Mouse (Mus musculus) lung, embryonic 14.5 days (tissue): ENCODE results near the gene Aco2. TPM values are rescaled to one million over a fixed set of nuclear protein-coding genes. Genes with fewer than 3 reads are reported as not detected.

Source experiments
- ATAC-seq: fragments of 200-750 bp; cut with Nextera tagmentation; 2 replicates; pipeline ENCODE4 v1.8.0; 2017; ENCODE audit warnings: mild to moderate bottlenecking, moderate TSS enrichment, moderate library complexity; ENCODE audit not compliant: insufficient read depth
- DNase-seq: peaks from one replicate; pipeline ENCODE4 v3.0.0-alpha.2; 2015
- H3K27ac ChIP-seq: fragments of 300-500 bp; sonication (generic); 2 replicates; pipeline ENCODE4 v1.5.1; 2014; ENCODE audit warnings: low read depth, mild to moderate bottlenecking, moderate library complexity
- H3K27me3 ChIP-seq: fragments of 300-500 bp; sonication (generic); 2 replicates; pipeline ENCODE4 v1.6.1; 2014; ENCODE audit warnings: low read length, control low read depth; ENCODE audit not compliant: insufficient read depth
- H3K36me3 ChIP-seq: fragments of 300-500 bp; sonication (generic); 2 replicates; pipeline ENCODE4 v1.6.1; 2014; ENCODE audit warnings: control low read depth; ENCODE audit not compliant: insufficient read depth
- H3K4me1 ChIP-seq: fragments of 300-500 bp; sonication (generic); 2 replicates; pipeline ENCODE4 v1.6.1; 2014; ENCODE audit warnings: antibody characterized with exemption, control low read depth; ENCODE audit not compliant: insufficient read depth
- H3K4me2 ChIP-seq: fragments of 300-500 bp; sonication (generic); 2 replicates; pipeline ENCODE4 v1.6.1; 2014; ENCODE audit warnings: mild to moderate bottlenecking
- H3K4me3 ChIP-seq: fragments of 300-500 bp; sonication (generic); 2 replicates; pipeline ENCODE4 v1.5.1; 2014; ENCODE audit warnings: low read depth, low read length
- H3K9ac ChIP-seq: fragments of 300-500 bp; sonication (generic); 2 replicates; pipeline ENCODE4 v1.6.1; 2014
- H3K9me3 ChIP-seq: fragments of 300-500 bp; sonication (generic); 2 replicates; pipeline ENCODE4 v1.6.1; 2016; ENCODE audit warnings: low read depth, low read length, control low read depth
- CTCF ChIP-seq: IDR thresholded peaks from 2 replicates; pipeline ENCODE4 v1.5.1; 2016; ENCODE audit warnings: antibody characterized with exemption, low read depth
- WGBS: fragments of 180-500 bp; shearing (Covaris S2); extraction: QIAGEN DNeasy Blood & Tissue Kit; methylation state at CpG from one replicate; pipeline ENCODE4 v1.1.7; 2014; 5-methylcytosine and 5-hydroxymethylcytosine counted together
- polyA plus RNA-seq: library from polyadenylated mRNA; unstranded; fragments of >200 nt; fragmentation: Nextera tagmentation; extraction: Ambion mirVana; gene quantifications from 2 replicates; pipeline ENCODE4 v1.2.1, GENCODE M21; 2014

Aco2 gene
- polyA plus RNA-seq, 1 experiment from 2014 or later, result 152 TPM

DNA sequence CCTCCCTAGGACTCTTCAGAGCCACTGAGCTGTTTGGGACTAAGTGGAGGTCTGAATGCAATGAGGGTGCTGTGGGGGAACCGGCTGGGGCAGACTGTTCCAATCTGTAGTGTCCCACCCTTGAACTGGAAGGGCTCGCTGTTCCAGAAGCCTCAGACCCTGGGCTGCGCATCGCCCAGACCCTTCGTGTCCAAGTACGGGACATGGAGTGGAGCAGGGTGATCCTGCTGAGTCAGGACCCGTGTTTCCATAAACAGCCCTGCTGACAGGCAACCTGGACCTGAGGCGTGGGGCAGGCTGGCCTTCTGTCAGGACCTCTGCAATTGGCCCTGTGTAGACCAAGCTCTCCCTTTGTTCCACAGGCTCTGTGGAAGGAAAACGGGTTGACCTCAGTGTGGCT, 25.4 kb upstream of the Aco2 start:
- Histone ChIP-seq H3K9ac (no peak overlapping the region), H3K4me2 (no peak overlapping the region)
- 76% methylated on average over 9 of the region's 9 CpGs for WGBS

DNA sequence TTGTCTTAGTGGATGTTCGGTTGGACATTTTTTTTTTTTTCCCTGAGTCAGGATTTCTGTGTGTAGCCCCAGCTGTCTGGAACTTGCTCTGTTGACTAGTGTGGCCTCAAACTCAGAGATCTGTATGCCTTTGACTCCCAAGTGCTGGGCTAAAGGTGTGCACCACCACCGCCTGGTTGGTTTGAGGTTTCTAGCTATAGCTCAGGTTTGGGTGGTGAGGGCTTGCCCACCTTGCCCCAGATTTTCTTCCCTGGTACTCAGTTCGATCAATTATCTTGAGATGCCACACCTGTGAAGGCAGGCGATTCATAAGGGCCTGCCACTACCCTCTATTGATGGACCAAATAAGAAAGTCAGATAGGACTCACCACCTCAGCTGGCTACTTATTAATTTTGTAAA, 24.9 kb upstream of the Aco2 start:
- H3K4me2 ChIP-seq, result no peak overlapping the region

More for the DNA sequence above, 25.4 kb upstream of the Aco2 start:
- no peaks in the 10 kb centered on the region for H3K27me3 ChIP-seq
- no peak overlapping the region for H3K4me3 ChIP-seq
- no peak for DNase-seq
- no peak overlapping the region for H3K27ac ChIP-seq
- H3K36me3 ChIP-seq, result peaks cover 44% of the 10 kb centered on the region
- TF ChIP-seq CTCF, result no peak
- H3K9me3 ChIP-seq, result no peaks in the 10 kb centered on the region
- ATAC-seq, result no peak
- no peaks in the 10 kb centered on the region for H3K4me1 ChIP-seq

DNA sequence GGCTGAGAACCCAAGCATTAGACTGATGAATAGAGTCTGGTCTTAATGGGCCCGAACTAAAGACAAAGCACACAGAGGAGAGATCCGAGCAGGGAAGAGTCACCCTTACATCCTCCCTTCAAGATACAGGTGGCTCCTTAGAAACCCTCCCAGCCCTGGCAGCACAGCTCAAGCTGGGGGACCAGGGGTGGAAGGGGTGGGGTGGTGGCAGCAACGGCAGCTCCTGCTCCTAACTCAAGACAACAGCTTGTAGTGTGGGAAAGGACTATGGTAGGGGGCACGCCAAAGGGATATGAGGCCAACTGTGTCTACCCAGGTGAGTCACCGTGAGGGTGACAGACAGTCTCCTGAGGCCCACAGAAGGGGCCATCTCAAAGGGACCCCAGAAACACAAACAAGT, 24.2 kb upstream of the Aco2 start:
- ATAC-seq (no peak), DNase-seq (no peak)
- H3K4me2 ChIP-seq, result no peak overlapping the region
- TF ChIP-seq CTCF, result no peak
- H3K4me3 ChIP-seq, result no peak overlapping the region
- peaks cover 55% of the 10 kb centered on the region for H3K36me3 ChIP-seq
- no peaks in the 10 kb centered on the region for H3K27me3 ChIP-seq
- H3K9me3 ChIP-seq, result no peaks in the 10 kb centered on the region
- H3K4me1 ChIP-seq, result no peaks in the 10 kb centered on the region
- H3K27ac ChIP-seq, result no peak overlapping the region
- no peak overlapping the region for H3K9ac ChIP-seq
- WGBS, result 87% methylated on average over 5 of the region's 5 CpGs

More for the DNA sequence above, 24.9 kb upstream of the Aco2 start:
- H3K9ac ChIP-seq, result no peak overlapping the region
- no peak overlapping the region for H3K4me3 ChIP-seq
- no peak for TF ChIP-seq CTCF
- H3K36me3 ChIP-seq, result peaks cover 48% of the 10 kb centered on the region
- H3K27me3 ChIP-seq, result no peaks in the 10 kb centered on the region
- no peaks in the 10 kb centered on the region for H3K9me3 ChIP-seq
- no peak overlapping the region for H3K27ac ChIP-seq
- DNase-seq, result no peak
- WGBS, result 87% methylated on average over 4 of the region's 4 CpGs
- no peak for ATAC-seq
- no peaks in the 10 kb centered on the region for H3K4me1 ChIP-seq

DNA sequence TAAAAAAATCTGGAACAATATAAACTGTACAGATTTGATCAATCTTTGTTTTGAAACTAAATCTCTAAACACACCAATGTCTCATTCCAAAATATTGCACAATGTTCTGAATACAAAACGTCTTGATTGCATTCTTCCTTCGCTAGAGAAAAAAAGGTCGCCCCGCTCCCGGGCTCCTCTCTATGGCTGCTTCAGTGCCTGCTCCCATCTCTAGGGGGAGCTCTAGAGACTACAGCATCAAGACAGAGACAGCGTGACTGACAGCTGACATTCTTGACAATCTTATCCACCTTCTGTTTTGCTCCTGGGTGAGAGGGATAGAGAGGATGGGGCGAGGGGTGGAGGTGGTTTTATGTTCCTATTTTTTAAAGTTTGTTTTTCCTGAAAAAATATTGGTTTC, 23.8 kb upstream of the Aco2 start:
- TF ChIP-seq CTCF, result peak; percentile 71
- H3K27me3 ChIP-seq, result no peaks in the 10 kb centered on the region
- no peaks in the 10 kb centered on the region for H3K4me1 ChIP-seq
- peaks cover 59% of the 10 kb centered on the region for H3K36me3 ChIP-seq
- DNase-seq (peak; percentile 80), ATAC-seq (no peak)
- no peaks in the 10 kb centered on the region for H3K9me3 ChIP-seq
- WGBS, result 31% methylated on average over 7 of the region's 7 CpGs
- no peak overlapping the region for H3K4me3 ChIP-seq
- no peak overlapping the region for H3K9ac ChIP-seq
- no peak overlapping the region for H3K4me2 ChIP-seq
- no peak overlapping the region for H3K27ac ChIP-seq

DNA sequence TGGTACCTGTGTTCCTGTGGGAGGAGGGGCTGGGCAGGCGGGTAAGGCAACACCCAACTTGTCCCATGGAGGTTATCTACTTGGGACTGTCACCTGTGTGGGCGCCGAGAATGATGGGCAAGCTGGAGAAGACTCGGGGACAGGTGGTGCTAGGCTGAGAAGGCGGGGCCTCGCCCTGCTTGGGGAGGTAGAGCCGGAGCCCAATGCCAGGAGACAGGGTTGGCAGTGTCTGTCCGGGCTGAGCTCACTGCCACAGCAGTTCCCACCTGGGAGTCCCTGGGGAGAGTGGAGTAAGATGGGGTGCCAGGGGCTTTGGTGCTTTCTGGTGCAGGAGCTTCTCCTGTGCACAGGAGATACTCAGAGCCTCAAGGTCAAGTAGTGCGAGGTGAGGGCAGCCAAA, 23.0 kb upstream of the Aco2 start:
- H3K9me3 ChIP-seq, result no peaks in the 10 kb centered on the region
- 80% methylated on average over 9 of the region's 9 CpGs for WGBS
- H3K27me3 ChIP-seq, result no peaks in the 10 kb centered on the region
- peaks cover 65% of the 10 kb centered on the region for H3K36me3 ChIP-seq
- no peak overlapping the region for H3K9ac ChIP-seq
- TF ChIP-seq CTCF, result no peak
- H3K4me3 ChIP-seq, result no peak overlapping the region
- ATAC-seq (no peak), DNase-seq (no peak)
- no peaks in the 10 kb centered on the region for H3K4me1 ChIP-seq
- H3K27ac ChIP-seq, result no peak overlapping the region
- no peak overlapping the region for H3K4me2 ChIP-seq

DNA sequence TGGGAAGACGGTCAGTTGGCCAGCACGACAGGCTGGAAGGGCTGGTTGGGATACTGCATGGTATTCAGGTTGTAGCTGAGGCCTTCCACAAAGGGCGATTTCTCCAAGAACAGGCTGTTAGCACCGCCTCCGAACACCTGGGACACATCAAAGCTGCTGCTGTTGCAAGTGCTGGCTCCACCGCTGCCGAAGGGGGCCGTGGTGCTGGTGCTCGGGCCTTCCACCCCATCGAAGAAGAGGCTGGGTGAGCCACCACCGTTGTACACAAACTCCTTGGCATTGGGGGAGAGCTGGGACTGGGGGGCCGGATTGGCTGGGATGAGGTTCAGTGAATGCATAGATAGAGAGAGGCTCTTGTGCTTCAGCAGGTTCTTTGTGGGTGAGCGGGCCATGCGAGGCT, 21.4 kb upstream of the Aco2 start:
- no peak for TF ChIP-seq CTCF
- no peak overlapping the region for H3K27ac ChIP-seq

DNA sequence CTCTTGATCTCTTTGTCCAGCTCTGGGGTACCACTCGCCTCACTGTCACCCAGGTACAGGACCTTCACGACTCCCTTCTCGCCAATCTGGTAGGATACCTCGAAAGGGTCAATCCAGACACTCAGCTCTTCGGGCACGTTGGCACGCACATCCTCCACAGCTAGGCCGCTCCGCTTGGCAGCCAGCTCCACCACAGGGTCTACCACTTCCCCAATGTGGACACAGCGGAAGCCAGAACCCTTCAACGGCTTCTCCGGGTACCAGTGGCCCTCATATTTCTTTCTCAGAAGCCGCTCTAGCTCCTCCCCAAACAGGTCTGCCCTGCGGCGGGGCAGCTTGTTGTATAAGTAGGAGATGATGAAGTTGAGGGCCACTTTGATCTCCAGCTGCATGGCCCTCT, 20.7 kb upstream of the Aco2 start:
- ATAC-seq, result no peak
- WGBS, result 88% methylated on average over 15 of the region's 15 CpGs
- Histone ChIP-seq H3K4me1 (no peaks in the 10 kb centered on the region), H3K4me2 (no peak overlapping the region), H3K9me3 (no peaks in the 10 kb centered on the region), H3K27ac (no peak overlapping the region), H3K36me3 (peaks cover 74% of the 10 kb centered on the region), H3K27me3 (no peaks in the 10 kb centered on the region), H3K4me3 (no peak overlapping the region), H3K9ac (no peak overlapping the region)
- TF ChIP-seq CTCF, result no peak
- DNase-seq, result no peak

More for the DNA sequence above, 21.4 kb upstream of the Aco2 start:
- Histone ChIP-seq H3K36me3 (peaks cover 74% of the 10 kb centered on the region), H3K27me3 (no peaks in the 10 kb centered on the region), H3K9me3 (no peaks in the 10 kb centered on the region), H3K4me3 (no peak overlapping the region), H3K4me1 (no peaks in the 10 kb centered on the region), H3K9ac (no peak overlapping the region), H3K4me2 (no peak overlapping the region)
- no peak for ATAC-seq
- no peak for DNase-seq
- 78% methylated on average over 14 of the region's 14 CpGs for WGBS

DNA sequence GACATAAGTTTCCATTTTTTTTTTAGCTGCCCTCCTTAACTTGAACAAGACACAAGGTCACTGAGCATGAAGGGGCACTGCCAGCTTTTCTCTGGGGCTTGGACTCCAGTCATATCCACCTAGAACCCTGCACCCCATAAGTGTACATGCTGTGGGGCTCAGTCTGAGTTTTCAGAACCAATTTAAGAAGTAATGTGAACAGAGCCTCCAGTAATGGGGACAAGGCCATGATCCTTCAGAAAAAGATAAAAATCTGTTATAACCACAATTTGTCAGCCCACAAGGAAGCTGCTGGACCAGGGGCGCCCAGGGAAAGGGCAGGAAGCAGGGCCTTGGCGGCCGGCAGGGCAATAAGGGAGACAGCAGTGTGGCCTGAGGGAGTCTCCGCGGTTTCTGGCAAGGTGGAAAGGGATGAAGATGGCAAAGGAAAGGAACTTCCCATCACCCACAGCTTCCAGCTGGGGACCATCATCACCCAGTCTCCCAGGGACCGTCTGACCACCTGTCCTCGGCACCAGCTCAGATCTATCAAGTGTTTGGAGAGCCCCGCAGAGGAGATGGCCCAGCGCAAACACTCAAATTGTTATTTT, 19.6 kb upstream of the Aco2 start:
- Histone ChIP-seq H3K27ac (no peak overlapping the region), H3K4me2 (no peak overlapping the region), H3K4me3 (no peak overlapping the region), H3K4me1 (no peaks in the 10 kb centered on the region), H3K36me3 (peaks cover 65% of the 10 kb centered on the region), H3K9me3 (no peaks in the 10 kb centered on the region), H3K9ac (no peak overlapping the region), H3K27me3 (no peaks in the 10 kb centered on the region)
- 79% methylated on average over 9 of the region's 9 CpGs for WGBS
- ATAC-seq, result no peak
- no peak for TF ChIP-seq CTCF
- no peak for DNase-seq
